Mouse (Mus musculus) kidney, adult 2 months (tissue): Measurements from ENCODE around the gene Igsf9. TPM values are rescaled to one million over a fixed set of nuclear protein-coding genes. Genes with fewer than 3 reads are reported as not detected.
A peak's percentile ranks its signal among the peaks of the same experiment; 100 is the strongest.

Source experiments
- DNase-seq: peaks from one replicate; pipeline ENCODE4 v3.0.0; 2021
- H3K27ac ChIP-seq: fragments of 200-500 bp; 2 replicates; pipeline ENCODE4 v1.5.1; 2012; ENCODE audit warnings: low read depth, low read length, control low read depth, inconsistent platforms; ENCODE audit not compliant: insufficient read depth
- H3K27me3 ChIP-seq: fragments of 200-500 bp; replicated peaks from 2 replicates; pipeline ENCODE4 v1.6.1; 2012; ENCODE audit warnings: mild to moderate bottlenecking, moderate library complexity, low read length, inconsistent platforms; ENCODE audit not compliant: control insufficient read depth, insufficient read depth
- H3K36me3 ChIP-seq: fragments of 200-500 bp; 2 replicates; pipeline ENCODE4 v1.6.1; 2012; ENCODE audit warnings: mild to moderate bottlenecking, moderate library complexity, low read length, inconsistent platforms; ENCODE audit not compliant: control insufficient read depth, insufficient read depth
- H3K4me1 ChIP-seq: fragments of 200-500 bp; 2 replicates; pipeline ENCODE4 v1.6.1; 2011; ENCODE audit warnings: low read length; ENCODE audit not compliant: control insufficient read depth, insufficient read depth
- H3K4me3 ChIP-seq: fragments of 200-500 bp; 2 replicates; pipeline ENCODE4 v1.5.1; 2011; ENCODE audit warnings: mild to moderate bottlenecking, low read depth, low read length, control low read depth; ENCODE audit not compliant: insufficient read depth
- CTCF ChIP-seq: fragments of 200-500 bp; conservative IDR thresholded peaks from 2 replicates; pipeline ENCODE4 v1.5.1; 2011; ENCODE audit warnings: low read depth, mild to moderate bottlenecking, control low read depth, low read length, moderate library complexity, mixed read lengths; ENCODE audit not compliant: insufficient read depth, insufficient read length
- POLR2A ChIP-seq: fragments of 200-500 bp; IDR thresholded peaks from one replicate; pipeline ENCODE4 v1.6.1; 2011; ENCODE audit warnings: low read depth, low read length, control low read depth
- WGBS: fragments of 180-500 bp; shearing (Covaris S2); methylation state at CpG from one replicate; pipeline ENCODE4 v1.1.7; 2018; 5-methylcytosine and 5-hydroxymethylcytosine counted together
- polyA plus RNA-seq: library from polyadenylated mRNA; depleted of rRNA; stranded (reverse); fragments of >200 nt; gene quantifications from 2 replicates; pipeline ENCODE4 v1.2.3, GENCODE M21; 2012

Gene Igsf9
- polyA plus RNA-seq, 1 experiment = 15.4 TPM

DNA sequence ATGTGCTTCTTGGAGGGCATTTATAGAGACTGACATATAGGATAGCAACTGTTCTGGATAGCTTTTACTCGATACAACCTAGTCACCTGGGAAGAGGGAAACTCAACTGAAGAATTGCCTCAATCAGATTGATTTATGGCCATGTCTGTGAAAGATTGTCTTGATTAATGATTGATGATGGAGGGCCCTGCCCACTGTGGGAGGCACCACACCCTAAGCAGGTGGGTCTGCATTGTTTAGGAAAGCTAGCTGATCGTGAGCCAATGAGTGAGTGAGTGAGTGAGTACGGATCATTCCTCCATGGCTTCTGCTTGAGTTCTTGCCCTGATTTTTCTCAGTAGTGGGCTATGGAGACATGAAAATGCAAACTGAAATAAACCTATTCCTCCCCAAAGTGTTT, 41.1 kb upstream of the Igsf9 start:
- Histone ChIP-seq H3K4me3 (no peak overlapping the region), H3K36me3 (no peaks in the 10 kb centered on the region), H3K27me3 (no peaks in the 10 kb centered on the region), H3K27ac (no peak overlapping the region), H3K4me1 (no peaks in the 10 kb centered on the region)
- TF ChIP-seq CTCF (no peak), POLR2A (no peak)
- DNase-seq = no peak
- 80% methylated on average over 3 of the region's 3 CpGs for WGBS

- H3K4me1 ChIP-seq = no peaks in the 10 kb centered on the region
- no peak overlapping the region for H3K4me3 ChIP-seq
- WGBS = 89% methylated on average over 9 of the region's 9 CpGs
- no peak for TF ChIP-seq CTCF
- no peak for TF ChIP-seq POLR2A
- H3K27me3 ChIP-seq = no peaks in the 10 kb centered on the region
- no peak for DNase-seq
- H3K36me3 ChIP-seq = no peaks in the 10 kb centered on the region
- H3K27ac ChIP-seq = no peak overlapping the region
These were observed 39.6 kb upstream of the Igsf9 start for GRCm38 (mm10) chr1:172441935-172442445.

GRCm38 (mm10) chr1:172450226-172450625, 31.4 kb upstream of the Igsf9 start:
- H3K27me3 ChIP-seq = no peaks in the 10 kb centered on the region
- H3K27ac ChIP-seq = no peak overlapping the region
- H3K4me3 ChIP-seq = no peak overlapping the region
- 60% methylated on average over 2 of the region's 2 CpGs for WGBS
- TF ChIP-seq CTCF = no peak
- TF ChIP-seq POLR2A = no peak
- no peaks in the 10 kb centered on the region; the same call in 1 of the 2 replicates for H3K4me1 ChIP-seq
- H3K36me3 ChIP-seq = no peaks in the 10 kb centered on the region
- no peak for DNase-seq

GRCm38 (mm10) chr1:172450848-172451470, 30.6 kb upstream of the Igsf9 start:
- no peak for DNase-seq
- Histone ChIP-seq H3K27me3 (no peaks in the 10 kb centered on the region), H3K36me3 (no peaks in the 10 kb centered on the region), H3K27ac (no peak overlapping the region), H3K4me1 (no peaks in the 10 kb centered on the region; the same call in 1 of the 2 replicates), H3K4me3 (no peak overlapping the region)
- 40% methylated on average over 17 of the region's 17 CpGs for WGBS
- TF ChIP-seq CTCF = no peak

DNA sequence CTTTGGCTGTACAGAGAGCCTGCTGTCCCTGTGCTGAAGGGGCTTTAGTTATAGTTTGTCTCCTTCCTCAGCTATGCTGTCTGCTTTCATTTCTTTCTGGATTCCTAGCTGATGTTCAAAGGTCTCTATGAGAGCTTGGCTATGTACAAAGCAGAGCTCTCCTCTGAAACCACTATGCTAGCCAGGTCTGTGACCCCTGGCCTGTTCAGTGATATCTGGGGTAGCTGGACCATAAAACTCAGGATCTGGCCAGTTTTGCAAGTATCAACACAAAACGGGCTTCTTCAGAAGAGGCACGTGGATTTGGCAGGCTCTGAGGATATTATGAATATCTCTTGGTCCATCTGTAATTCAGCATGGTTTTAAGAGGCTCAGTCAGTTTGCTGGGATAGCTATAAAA, 28.7 kb upstream of the Igsf9 start:
- no peak for TF ChIP-seq POLR2A
- no peak for TF ChIP-seq CTCF
- no peak overlapping the region for H3K4me3 ChIP-seq
- H3K36me3 ChIP-seq = no peaks in the 10 kb centered on the region
- 38% methylated on average over 2 of the region's 2 CpGs for WGBS
- no peaks in the 10 kb centered on the region; the same call in 1 of the 2 replicates for H3K4me1 ChIP-seq
- peak overlapping the region; percentile 10; the same call in 1 of the 2 replicates for H3K27ac ChIP-seq
- H3K27me3 ChIP-seq = no peaks in the 10 kb centered on the region
- DNase-seq = peak; percentile 58

DNA sequence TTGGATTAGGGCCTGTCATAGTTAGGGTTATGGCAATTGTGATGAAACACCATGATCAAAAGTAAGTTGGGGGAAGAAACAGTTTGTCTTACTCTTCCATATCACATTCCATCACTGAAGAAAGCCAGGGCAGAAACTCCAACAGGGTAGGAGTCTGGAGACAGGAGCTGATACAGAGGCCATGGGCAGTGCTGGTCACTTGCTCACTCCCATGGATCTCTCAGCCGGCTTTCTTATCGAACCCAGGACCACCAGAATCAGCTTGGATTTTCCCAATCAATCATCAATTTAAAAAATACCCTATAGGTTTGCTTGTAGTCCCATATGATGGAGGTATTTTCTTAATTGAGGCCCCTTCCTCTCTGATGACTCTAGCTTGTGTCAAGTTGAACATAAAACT, 27.8 kb upstream of the Igsf9 start:
- Histone ChIP-seq H3K4me1 (no peaks in the 10 kb centered on the region; the same call in 1 of the 2 replicates), H3K27me3 (no peaks in the 10 kb centered on the region), H3K27ac (no peak overlapping the region), H3K4me3 (no peak overlapping the region), H3K36me3 (no peaks in the 10 kb centered on the region)
- DNase-seq = no peak
- WGBS = 96% methylated on average over 2 of the region's 2 CpGs
- TF ChIP-seq POLR2A (no peak), CTCF (no peak)

DNA sequence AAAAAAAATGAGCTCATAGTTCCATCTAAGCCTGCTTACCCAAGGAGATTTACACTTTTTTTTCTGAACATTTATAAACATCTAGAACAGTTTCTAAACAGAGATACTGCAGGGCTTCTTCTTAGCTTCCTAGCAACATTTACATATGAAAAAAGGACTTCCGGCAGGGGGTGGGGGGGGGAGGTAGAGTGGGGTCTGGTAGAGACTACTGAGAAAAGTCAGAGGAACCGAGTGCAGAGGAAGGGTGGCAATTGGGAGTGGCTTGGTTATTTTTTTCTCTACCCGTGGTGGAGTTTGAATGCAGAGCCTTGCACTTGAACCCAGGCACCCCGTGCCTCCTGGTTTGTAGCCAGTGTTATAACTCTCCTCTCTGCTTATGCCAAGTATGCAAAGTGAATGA, 26.2 kb upstream of the Igsf9 start:
- Histone ChIP-seq H3K4me1 (no peaks in the 10 kb centered on the region; the same call in 1 of the 2 replicates), H3K27ac (no peak overlapping the region), H3K36me3 (no peaks in the 10 kb centered on the region), H3K4me3 (no peak overlapping the region), H3K27me3 (no peaks in the 10 kb centered on the region)
- DNase-seq = no peak
- no peak for TF ChIP-seq POLR2A
- TF ChIP-seq CTCF = no peak
- 35% methylated on average over 4 of the region's 4 CpGs for WGBS
